Mouse (Mus musculus) right cerebral cortex, adult 18-20 months (tissue): Measurements from ENCODE around the gene Clec2l.

Source experiments
- DNase-seq: peaks from one replicate; pipeline ENCODE4 v3.0.0; 2022; ENCODE audit warnings: mixed read lengths

Clec2l gene

GRCm38 (mm10) chr6:38721361-38721760, 58.5 kb downstream of the Clec2l start:
- DNase-seq = no peak

DNA sequence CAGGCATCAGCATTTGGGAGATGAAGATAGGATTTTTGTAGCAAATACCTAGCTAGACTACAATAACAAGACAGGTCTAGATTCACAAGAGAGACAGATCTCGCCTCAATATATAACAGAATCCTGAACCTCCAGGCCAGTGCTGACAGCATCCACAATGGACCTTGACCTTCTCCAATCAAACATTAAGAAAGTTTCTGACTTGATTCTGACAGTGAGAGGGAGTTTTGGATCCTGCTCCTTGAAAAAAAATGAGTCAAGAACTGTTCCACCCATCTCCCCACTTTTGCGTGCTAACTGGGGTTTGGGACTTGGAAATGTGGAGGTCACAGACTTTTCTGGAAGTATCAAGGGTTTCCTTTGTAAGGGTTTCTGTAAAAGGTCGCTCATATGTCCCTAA, 62.6 kb downstream of the Clec2l start:
- DNase-seq = no peak
